Mouse (Mus musculus) brain, embryonic 14.5 days (tissue): ENCODE measurements around the gene Lgr5.

Experiments used
- CTCF ChIP-seq: fragments of 200-500 bp; IDR thresholded peaks from 2 replicates; pipeline ENCODE4 v1.5.1; 2012; ENCODE audit warnings: inconsistent platforms, mild to moderate bottlenecking, moderate library complexity, borderline replicate concordance; ENCODE audit not compliant: insufficient read depth, insufficient read length; ENCODE audit errors: extremely low read depth
- POLR2A ChIP-seq: fragments of 200-500 bp; IDR thresholded peaks from 2 replicates; pipeline ENCODE4 v1.6.1; 2012; ENCODE audit warnings: mild to moderate bottlenecking, inconsistent platforms, borderline replicate concordance; ENCODE audit not compliant: poor library complexity, insufficient read depth, insufficient read length, severe bottlenecking; ENCODE audit errors: extremely low read depth

GRCm38 (mm10) chr10:115555191-115555765 is 32.3 kb downstream of the Lgr5 start:
- no peak for TF ChIP-seq CTCF
- no peak for TF ChIP-seq POLR2A
